Mouse (Mus musculus) T-helper 17 cell (primary cell): ENCODE measurements at regions not wholly inside any gene's neighbourhood (a gene's known extent, or its start where the extent isn't known, plus 50 kb on each side); places are given as distances from the start of the nearest gene placed in this dataset.

Source experiments
- in situ Hi-C, 2 experiments: fragments of 300-600 bp; cut with MboI, MseI; formaldehyde crosslinking; loops; 1 replicate in 1 of 2; 2 replicates in 1 of 2; pipeline ENCODE4 v1.15.1; 2025; ENCODE audit warnings: high pct_unique_total_duplicates in 2 of 2

GRCm38 (mm10) chr2:114968651-114969050 lies 313.9 kb upstream of the Dph6 start:
- in situ Hi-C loops: no loop called here

- in situ Hi-C loops: loop anchor here in 1 of 2 experiments (25.0 kb wide), 1 partner anchor 1456 kb away; no protein-coding TSS in a partner anchor
These were observed 338.7 kb upstream of the Dph6 start for GRCm38 (mm10) chr2:114993419-114993818.

- in situ Hi-C loops: loop anchor here in 1 of 2 experiments (25.0 kb wide), 1 partner anchor 1457 kb away; no protein-coding TSS in a partner anchor
These were observed 339.1 kb upstream of the Dph6 start for GRCm38 (mm10) chr2:114993882-114994281.

- in situ Hi-C loops: loop anchor here in 1 of 2 experiments (25.0 kb wide), 1 partner anchor 1458 kb away; no protein-coding TSS in a partner anchor
These were observed 340.1 kb upstream of the Dph6 start for GRCm38 (mm10) chr2:114994691-114995347.

DNA sequence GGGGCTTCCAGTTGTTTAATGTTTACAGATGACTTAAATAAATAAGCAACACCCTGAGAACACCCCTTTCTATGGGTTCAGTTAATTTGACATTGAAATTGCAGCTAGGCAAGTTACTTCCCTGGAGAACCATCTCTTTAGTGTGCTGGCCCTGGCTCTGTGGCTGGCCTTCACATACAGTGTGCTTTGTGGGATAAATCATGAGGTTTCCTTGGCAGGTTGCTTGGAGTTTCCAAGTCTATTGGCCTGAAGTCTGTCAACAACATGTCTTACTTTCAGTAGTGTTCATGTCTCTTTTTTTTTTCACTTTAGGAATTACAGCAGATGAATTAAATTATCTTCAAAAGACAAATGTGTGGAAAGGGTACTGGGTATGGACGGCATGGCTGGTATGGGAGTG lies 359.2 kb upstream of the Dph6 start:
- in situ Hi-C loops: no loop called here

DNA sequence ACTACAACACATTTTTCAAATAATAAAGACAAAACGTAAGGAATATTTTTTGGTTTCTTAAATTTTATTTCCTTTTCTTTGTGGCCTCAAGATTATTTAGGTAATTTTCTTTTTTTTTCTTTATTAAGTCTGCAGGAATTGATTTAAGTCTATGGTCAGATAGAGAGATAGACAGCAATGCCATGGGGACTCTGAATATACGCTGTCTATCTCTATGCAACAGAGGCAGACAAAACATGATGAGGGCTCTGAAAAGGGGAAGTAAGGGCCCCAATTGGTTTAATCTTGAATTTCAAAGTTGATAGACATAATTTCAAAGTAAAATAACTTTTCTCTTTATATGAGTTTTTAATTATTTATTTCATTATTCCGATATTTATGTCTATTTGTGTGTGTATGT lies 372.0 kb upstream of the Dph6 start:
- in situ Hi-C loops: no loop called here

DNA sequence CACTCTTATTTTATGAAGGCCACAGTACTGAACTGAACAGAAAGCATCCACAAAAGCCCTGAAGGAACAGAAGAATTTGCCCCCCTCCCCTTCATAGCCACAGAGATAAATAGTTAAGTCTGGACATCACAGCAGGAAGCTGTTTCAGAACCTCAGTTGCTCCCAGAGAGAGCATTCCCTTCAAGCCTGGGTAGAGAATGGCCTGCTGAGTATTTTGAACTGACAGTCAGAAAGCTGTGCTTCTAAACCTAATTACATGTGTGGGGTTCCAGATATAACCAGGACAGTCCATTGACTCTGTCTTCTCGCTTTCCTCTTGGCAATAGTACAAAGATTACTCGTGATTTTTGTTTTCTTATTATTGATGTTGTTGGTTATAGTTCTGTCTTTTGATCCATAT lies 376.4 kb upstream of the Dph6 start:
- in situ Hi-C loops: no loop called here

- in situ Hi-C loops: no loop called here
These were observed 381.4 kb upstream of the Dph6 start for GRCm38 (mm10) chr2:115036205-115036604.

DNA sequence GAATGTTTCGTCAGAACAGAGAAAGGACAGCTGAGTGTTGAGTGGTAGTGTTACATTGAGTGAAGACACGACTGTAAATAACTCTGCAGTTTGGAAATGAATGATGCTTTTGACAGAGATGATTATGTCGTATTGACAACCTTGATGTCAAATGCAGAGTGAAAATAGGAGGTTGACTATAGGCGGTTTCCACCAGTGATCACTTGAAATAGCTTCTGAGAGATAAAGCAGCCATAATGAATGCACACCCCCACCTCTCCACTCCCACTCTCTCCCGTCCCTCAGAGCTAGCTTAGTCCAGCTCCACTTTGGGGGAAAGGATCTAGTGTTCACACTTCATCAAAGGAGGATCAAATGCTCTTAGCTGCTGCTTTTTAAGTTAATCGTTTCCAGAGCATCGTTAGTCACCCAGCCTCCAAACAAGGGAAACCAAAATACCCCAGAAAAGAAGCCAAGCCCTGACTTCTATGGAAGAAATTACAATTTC lies 387.6 kb upstream of the Dph6 start:
- in situ Hi-C loops: no loop called here

GRCm38 (mm10) chr2:115056327-115057070 lies 401.7 kb upstream of the Dph6 start:
- in situ Hi-C loops: no loop called here

- in situ Hi-C loops: no loop called here
These were observed 402.4 kb upstream of the Dph6 start for GRCm38 (mm10) chr2:115057200-115057599.

- in situ Hi-C loops: no loop called here
These were observed 412.9 kb upstream of the Dph6 start for GRCm38 (mm10) chr2:115067489-115068163.

- in situ Hi-C loops: no loop called here
These were observed 414.9 kb upstream of the Dph6 start for GRCm38 (mm10) chr2:115069704-115070103.

DNA sequence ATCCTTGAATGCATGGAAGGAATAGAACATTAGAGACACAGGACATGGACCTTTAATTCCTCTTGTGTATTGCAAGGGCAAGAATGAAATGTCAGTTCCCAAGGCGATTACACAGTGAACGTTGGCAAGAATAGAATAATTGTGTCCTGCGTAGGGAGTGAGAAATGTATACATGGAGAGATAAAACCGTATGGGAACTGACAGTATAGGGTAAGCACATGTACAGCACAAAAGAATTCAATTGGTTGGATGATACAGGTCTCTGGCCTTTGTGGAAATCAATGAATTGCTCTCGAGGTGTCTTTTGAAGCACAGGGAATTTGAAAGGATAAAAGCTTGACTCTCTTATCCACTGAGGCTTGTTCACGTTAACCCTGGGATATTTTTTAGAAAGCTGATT lies 415.4 kb upstream of the Dph6 start:
- in situ Hi-C loops: no loop called here

DNA sequence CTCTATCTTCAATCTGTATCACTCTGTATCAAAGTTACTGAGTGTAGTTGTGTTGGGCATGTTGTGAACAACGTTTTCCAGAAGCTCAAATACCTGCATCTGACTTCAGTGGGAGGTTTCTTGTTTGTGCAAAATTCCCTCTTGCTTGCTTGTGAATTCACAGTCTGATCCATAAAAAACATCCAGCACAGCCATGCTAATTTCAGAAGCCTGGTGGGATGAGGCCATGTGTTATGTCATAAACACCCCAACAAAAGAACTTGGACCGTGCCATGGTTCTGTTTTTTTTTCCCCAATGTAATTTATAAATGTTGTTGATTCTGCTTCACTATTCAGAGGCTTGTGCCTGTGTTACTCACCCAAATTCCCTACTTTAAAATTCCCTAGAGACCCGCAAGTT lies 415.9 kb upstream of the Dph6 start:
- in situ Hi-C loops: no loop called here

DNA sequence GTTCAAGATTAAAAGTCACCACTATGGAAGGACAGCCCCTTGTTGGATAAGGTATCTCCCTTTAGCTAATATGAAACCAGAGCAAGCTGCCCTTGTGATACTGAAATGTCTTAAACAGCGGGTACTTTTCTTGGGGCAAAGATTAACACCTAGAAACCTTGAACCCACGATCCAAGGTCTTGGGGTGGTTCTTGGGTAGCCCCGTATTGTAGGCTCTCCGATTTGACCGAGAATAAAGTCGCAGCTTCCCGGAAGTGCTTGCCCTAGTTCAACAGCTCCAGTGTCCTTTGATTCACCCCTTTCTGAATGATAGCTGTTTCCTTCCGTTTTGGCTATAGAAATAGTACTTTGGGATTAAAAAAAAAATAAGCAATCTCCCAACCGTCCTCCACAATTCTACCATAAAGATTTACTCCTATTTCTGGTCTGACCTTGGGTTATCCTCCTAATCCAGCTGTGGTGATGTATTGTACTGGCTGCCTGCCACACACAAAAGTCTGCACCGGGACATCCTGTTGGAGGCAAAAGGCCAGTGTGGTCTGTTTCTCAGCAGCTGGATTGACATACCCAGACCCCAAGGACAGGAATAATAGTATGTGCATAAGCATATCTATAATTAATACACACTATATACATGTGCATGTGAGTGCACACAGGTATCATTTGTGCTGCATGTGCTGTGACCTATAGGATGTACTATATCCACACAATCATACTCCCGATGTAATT lies 427.0 kb upstream of the Dph6 start:
- in situ Hi-C loops: no loop called here

GRCm38 (mm10) chr2:115082292-115082809 lies 427.6 kb upstream of the Dph6 start:
- in situ Hi-C loops: no loop called here

GRCm38 (mm10) chr2:115088421-115089120 lies 433.8 kb upstream of the Dph6 start:
- in situ Hi-C loops: no loop called here

DNA sequence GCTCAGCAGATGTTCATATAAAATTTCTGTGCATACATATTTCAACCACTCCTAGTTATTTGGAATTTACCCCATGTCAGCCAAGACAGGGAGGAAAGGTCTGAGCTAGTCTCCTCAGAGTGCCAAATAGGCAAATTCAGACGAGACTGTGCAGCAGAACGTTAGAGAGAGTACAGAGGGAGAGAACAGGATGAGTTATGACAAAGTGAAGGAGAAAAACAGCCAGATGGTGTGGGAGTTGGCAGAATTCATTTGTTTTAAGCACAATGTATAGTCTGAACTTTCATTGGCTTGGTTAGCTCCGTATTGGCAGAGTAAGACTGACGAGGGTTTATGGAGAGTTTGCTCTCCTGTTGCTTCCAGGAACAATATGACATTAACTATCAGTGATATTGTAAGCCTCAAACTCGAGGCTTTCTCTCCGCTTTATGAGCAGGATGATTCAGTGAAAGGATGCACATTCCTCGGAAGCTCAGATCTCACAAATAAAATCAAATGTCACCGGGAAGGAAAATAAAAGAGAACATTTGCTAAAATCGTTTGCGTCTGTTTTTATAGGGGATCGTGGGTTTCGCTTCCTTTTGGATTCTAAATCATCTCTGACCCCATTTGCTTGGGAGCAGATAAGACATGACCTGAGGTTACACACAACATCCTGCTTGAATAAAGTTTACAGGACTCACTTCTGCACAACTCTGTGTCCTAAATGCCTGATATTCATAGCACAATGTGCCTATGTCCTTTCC lies 435.8 kb upstream of the Dph6 start:
- in situ Hi-C loops: no loop called here

GRCm38 (mm10) chr2:115095351-115095750 lies 440.6 kb upstream of the Dph6 start:
- in situ Hi-C loops: no loop called here
